Mouse (Mus musculus) ES-Bruce4 (cell line): Measurements from ENCODE around the gene Med16. TPM values are rescaled to one million over a fixed set of nuclear protein-coding genes. Genes with fewer than 3 reads are reported as not detected.

ENCODE experiments used
- H3K27ac ChIP-seq: 2 replicates; pipeline ENCODE4 v1.5.1; 2012; ENCODE audit warnings: low read length, inconsistent platforms; ENCODE audit not compliant: insufficient read depth
- H3K27me3 ChIP-seq: 2 replicates; pipeline ENCODE4 v1.6.1; 2012; ENCODE audit warnings: mild to moderate bottlenecking, low read length, inconsistent platforms; ENCODE audit not compliant: control insufficient read depth, poor library complexity, insufficient read depth, severe bottlenecking
- H3K36me3 ChIP-seq: 2 replicates; pipeline ENCODE4 v1.6.1; 2012; ENCODE audit warnings: inconsistent platforms, mild to moderate bottlenecking, low read length, moderate library complexity; ENCODE audit not compliant: control insufficient read depth, poor library complexity, insufficient read depth, severe bottlenecking
- H3K4me1 ChIP-seq: one replicate; pipeline ENCODE4 v1.8.1; 2011; ENCODE audit warnings: low read length; ENCODE audit not compliant: control insufficient read depth, insufficient read depth
- H3K4me3 ChIP-seq: 2 replicates; pipeline ENCODE4 v1.5.1; 2011; ENCODE audit warnings: low read depth, mild to moderate bottlenecking, low read length
- H3K9ac ChIP-seq: 2 replicates; pipeline ENCODE4 v1.6.1; 2012; ENCODE audit warnings: low read depth, mild to moderate bottlenecking, inconsistent platforms; ENCODE audit not compliant: poor library complexity, severe bottlenecking
- H3K9me3 ChIP-seq: replicated peaks from 2 replicates; pipeline ENCODE4 v1.6.1; 2012; ENCODE audit warnings: mild to moderate bottlenecking, low read length, inconsistent platforms; ENCODE audit not compliant: control insufficient read depth, poor library complexity, insufficient read depth, severe bottlenecking
- CTCF ChIP-seq: IDR thresholded peaks from one replicate; pipeline ENCODE4 v1.8.1; 2011; ENCODE audit warnings: low read depth, low read length
- EP300 ChIP-seq: IDR thresholded peaks from 2 replicates; pipeline ENCODE4 v1.6.1; 2011; ENCODE audit warnings: low read depth, low read length; ENCODE audit not compliant: insufficient read depth
- POLR2A ChIP-seq: IDR thresholded peaks from one replicate; pipeline ENCODE4 v1.8.1; 2011; ENCODE audit warnings: low read length; ENCODE audit not compliant: insufficient read depth
- polyA plus RNA-seq: library from polyadenylated mRNA; stranded (reverse); fragments of >200 nt; gene quantifications from 2 replicates; pipeline ENCODE4 v1.2.4, GENCODE M21; 2011; ENCODE audit warnings: low read depth; ENCODE audit not compliant: missing spikeins, insufficient read depth, insufficient read length

Gene Med16
- polyA plus RNA-seq, 1 experiment, result 17.5 TPM

DNA sequence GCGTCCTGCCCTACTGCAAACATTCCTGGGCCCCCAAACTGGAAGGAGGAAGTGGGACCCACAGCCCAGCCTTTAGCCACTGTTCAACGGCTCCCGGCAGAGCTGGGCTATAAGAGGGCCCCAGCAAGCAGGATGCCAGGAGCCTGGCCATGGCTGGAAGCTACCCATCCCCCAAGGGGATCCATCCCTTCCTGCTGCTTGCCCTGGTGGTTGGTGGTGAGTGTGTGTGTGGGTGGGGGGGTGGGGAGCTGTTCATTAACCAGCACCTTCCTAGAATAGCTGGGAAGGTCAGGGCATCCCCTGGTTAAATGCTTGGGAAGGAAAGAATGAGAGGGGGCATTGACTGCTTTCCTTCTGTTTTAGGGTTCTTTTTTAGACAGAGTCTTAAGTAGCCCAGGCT is 29.2 kb downstream of the Med16 start:
- H3K4me1 ChIP-seq, result no peaks in the 10 kb centered on the region
- H3K9ac ChIP-seq, result no peak overlapping the region
- H3K27ac ChIP-seq, result no peak overlapping the region
- H3K9me3 ChIP-seq, result no peaks in the 10 kb centered on the region
- TF ChIP-seq EP300 (no peak), POLR2A (no peak), CTCF (no peak)
- H3K27me3 ChIP-seq, result no peaks in the 10 kb centered on the region
- no peaks in the 10 kb centered on the region for H3K36me3 ChIP-seq
- H3K4me3 ChIP-seq, result no peak overlapping the region

DNA sequence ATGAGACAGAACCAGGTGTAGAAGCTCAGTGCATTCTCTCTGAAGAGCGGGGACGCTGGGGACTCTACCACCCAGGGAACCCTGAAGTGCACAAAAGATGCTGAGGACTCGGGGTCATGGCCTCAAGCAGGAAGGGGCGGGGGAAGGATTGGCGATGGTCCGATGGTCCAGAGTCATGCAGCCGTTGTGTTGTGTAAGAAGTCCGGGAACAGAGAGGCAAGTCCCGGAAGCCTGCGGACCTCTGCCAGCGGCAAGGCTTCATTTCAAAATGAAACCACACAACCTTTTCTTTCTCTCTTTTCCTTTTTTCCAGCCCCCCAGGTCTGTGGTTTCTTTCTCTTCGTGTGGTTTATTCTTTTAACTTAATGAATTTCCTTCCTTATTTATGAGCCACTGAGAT is 31.0 kb downstream of the Med16 start:
- Histone ChIP-seq H3K4me1 (peaks cover 2% of the 10 kb centered on the region), H3K36me3 (no peaks in the 10 kb centered on the region), H3K27me3 (no peaks in the 10 kb centered on the region), H3K9me3 (no peaks in the 10 kb centered on the region), H3K4me3 (no peak overlapping the region), H3K9ac (no peak overlapping the region), H3K27ac (no peak overlapping the region)
- TF ChIP-seq EP300 (no peak), POLR2A (no peak), CTCF (no peak)

DNA sequence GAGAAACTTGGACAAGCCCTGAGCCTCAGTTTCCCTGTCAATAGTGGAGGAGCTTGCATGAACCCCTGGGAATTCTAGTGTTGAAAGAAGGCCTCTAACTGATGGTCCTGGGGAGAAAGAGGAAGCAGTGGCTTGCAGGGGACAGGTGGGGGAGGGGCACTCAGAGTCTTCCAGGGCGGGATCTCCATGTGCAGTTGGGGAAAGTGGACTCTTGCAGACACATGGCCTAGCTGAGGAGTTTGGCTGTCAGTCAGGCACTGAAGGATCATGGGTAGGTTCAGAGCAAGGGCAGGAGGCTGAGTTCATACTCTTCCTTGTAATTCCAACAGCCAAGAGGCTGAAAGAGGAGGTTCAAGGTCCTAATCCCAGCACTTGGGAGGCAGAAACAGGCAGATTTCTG is 31.5 kb downstream of the Med16 start:
- Histone ChIP-seq H3K36me3 (no peaks in the 10 kb centered on the region), H3K9me3 (no peaks in the 10 kb centered on the region), H3K4me3 (no peak overlapping the region), H3K27ac (no peak overlapping the region), H3K9ac (no peak overlapping the region), H3K27me3 (no peaks in the 10 kb centered on the region), H3K4me1 (peaks cover 2% of the 10 kb centered on the region)
- TF ChIP-seq POLR2A (no peak), EP300 (no peak), CTCF (no peak)

DNA sequence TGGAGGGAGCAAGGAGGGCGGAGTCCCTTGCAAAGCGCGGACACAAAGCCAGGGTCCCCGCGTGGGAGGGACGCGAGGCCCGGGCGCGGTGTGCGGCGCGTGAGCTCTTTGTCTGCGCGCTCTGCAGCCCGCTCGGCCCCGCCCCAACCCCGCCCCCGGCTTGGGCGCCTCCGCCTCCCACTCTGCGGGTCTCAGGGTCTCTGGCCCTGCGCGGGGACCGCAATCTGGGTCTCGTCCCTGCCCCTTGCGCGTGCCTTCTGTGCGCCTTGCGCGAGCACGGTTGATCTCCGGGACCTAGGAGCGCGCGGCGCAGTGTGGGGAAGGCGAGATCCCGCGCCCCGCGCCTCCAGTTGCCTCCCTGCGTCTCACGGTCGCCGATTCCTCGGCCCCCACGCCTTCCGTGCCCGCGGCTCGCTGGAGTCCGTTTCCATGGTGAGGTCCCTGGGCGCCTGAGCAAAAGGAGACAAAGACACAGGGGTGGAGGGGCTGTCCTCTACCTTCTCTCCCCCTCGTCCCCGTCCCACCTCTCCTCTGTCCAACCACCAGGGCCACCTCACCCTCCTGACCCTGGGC is 34.3 kb downstream of the Med16 start, which contains the start of the genes Prtn3 and Plppr3:
Prtn3 (plus strand) TSS at position 187 of the 573 bp plus-strand sequence.
Plppr3 (minus strand) TSS at position 345 of the 573 bp plus-strand sequence.
- no peaks in the 10 kb centered on the region for H3K27me3 ChIP-seq
- H3K9me3 ChIP-seq, result no peaks in the 10 kb centered on the region
- peaks cover 2% of the 10 kb centered on the region for H3K4me1 ChIP-seq
- H3K4me3 ChIP-seq, result peak within 1 kb of the TSS; percentile 77
- peak within 1 kb of the TSS; percentile 66 for H3K9ac ChIP-seq
- H3K27ac ChIP-seq, result no peak within 1 kb of the TSS
- no peaks in the 10 kb centered on the region for H3K36me3 ChIP-seq
- no peak for TF ChIP-seq CTCF
- TF ChIP-seq EP300, result no peak
- TF ChIP-seq POLR2A, result no peak

DNA sequence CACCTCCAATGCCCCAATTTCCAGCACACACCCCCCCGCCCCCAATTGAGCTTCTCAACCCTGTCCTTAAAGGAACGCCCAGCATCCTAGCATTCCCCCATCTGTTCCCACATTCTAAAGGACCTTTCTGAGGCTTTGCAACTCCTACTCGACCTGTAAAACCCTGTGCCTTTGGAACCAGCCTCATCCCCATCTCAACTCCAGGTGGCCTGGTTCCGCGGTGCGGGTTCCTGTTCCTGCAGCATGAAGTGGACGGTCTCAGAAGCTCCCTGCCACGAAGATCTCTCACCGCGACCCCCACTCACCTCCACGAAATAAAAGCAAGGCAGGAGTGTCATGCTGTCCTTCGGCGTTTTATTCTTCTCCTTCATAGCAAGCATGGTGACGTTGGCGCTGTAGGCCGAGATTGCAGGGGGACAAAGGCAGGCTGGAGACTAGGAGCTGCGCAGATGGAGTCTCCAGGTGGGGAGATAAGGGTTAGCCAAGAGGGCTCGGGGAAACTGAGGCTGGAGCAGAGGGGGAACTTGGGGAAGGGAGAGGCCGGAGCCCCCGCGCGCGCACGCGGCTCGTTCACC is 34.9 kb downstream of the Med16 start:
- Histone ChIP-seq H3K9me3 (no peaks in the 10 kb centered on the region), H3K9ac (peak overlapping the region; percentile 66), H3K27me3 (no peaks in the 10 kb centered on the region), H3K36me3 (no peaks in the 10 kb centered on the region), H3K4me1 (peaks cover 2% of the 10 kb centered on the region), H3K27ac (no peak overlapping the region), H3K4me3 (peak overlapping the region; percentile 77)
- TF ChIP-seq EP300 (no peak), POLR2A (no peak), CTCF (no peak)

DNA sequence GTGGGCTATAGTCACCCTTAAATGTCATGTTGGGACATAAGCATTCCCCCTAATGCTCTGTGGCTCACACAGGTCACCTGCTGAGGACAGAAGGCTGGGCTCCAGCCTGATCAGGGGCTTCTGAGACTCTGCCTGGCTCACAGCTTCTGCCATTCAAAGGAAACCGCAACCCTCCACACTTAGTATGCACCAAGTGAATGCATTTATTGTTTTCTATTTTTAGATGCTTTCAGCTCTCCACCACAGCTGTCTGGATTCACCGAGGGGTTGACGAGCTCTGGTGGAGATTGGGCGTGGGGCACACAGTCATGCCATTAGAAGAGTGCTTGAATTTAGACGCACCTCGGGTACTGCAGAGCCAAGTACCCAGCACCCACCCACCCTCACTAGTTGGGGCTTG is 35.4 kb downstream of the Med16 start:
- H3K27me3 ChIP-seq, result no peaks in the 10 kb centered on the region
- H3K4me3 ChIP-seq, result no peak overlapping the region
- H3K9ac ChIP-seq, result 0 out of 2 replicates have a peak overlapping the region, but pooled peaks have one; percentile 66
- H3K4me1 ChIP-seq, result peaks cover 2% of the 10 kb centered on the region
- H3K9me3 ChIP-seq, result no peaks in the 10 kb centered on the region
- H3K27ac ChIP-seq, result no peak overlapping the region
- TF ChIP-seq POLR2A (no peak), EP300 (no peak), CTCF (no peak)
- no peaks in the 10 kb centered on the region for H3K36me3 ChIP-seq
